Mouse (Mus musculus): ENCODE results near the gene U2af1l4. TPM values are rescaled to one million over a fixed set of nuclear protein-coding genes. Genes with fewer than 3 reads are reported as not detected.

The U2af1l4 gene
- total RNA-seq (2021), result 10 to 100 TPM; 74.6 to 75.2 TPM
- long read RNA-seq, transcript U2af1l4-201 (8 exons, 884 nt), result major isoform, 29 of 37 reads
- long read RNA-seq, partial matches to known transcripts, result 0 of 37 reads
- long read RNA-seq, other reads (novel, unspliced or antisense), result 0 of 37 reads

DNA sequence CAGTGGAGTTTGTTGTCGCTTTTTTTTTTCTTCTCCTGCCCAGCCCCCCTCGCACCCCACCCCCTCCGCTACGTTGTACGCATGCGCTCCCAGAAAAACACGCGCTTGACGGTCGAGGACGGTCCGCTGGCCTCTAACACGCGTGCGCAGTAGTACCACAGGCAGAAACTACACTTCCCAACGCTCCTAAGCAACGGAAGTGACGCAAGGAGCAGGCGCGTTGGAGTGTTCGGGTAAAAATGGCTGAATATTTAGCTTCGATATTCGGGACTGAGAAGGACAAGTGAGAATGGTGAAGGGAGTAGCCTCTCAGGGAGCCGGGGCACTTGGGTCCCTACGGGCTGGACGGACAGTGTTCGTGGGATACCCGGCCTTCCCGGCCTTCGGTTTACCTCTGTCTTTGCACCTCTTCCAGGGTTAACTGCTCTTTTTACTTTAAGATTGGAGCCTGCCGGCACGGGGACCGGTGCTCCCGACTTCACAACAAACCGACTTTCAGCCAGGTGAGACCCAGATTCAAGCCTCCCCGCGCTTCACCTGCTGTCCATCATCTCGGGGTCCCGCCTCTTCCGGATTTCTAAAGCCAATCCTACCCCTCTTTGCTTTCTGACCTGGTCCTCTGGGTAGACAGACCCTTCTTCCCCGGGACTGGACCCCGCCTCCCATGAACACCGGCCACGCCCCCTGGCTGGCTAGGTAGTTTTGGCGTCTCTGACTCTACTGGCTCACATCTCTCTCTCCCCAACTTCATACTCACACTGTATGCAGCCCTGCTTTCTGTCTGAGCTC, at the start of gene U2af1l4, which contains the start of the genes Gm49396 and Psenen:
Gene U2af1l4 (plus strand): TSS at position 185 of the 789 bp plus-strand sequence.
Gene Gm49396 (plus strand): TSS at position 228 of the 789 bp plus-strand sequence.
Gene Psenen (minus strand): TSS at position 511 of the 789 bp plus-strand sequence.
- peak; percentile 92 to 97 for DNase-seq (ENCODE audit: low spot score in 2 of 2)

- no peak for DNase-seq (ENCODE audit: low spot score in 2 of 2)
Observed at GRCm38 (mm10) chr7:30515003-30515760, 47.9 kb upstream of the U2af1l4 start.

GRCm38 (mm10) chr7:30518325-30518724, 44.8 kb upstream of the U2af1l4 start:
- no peak for DNase-seq (ENCODE audit: low spot score in 2 of 2)

DNA sequence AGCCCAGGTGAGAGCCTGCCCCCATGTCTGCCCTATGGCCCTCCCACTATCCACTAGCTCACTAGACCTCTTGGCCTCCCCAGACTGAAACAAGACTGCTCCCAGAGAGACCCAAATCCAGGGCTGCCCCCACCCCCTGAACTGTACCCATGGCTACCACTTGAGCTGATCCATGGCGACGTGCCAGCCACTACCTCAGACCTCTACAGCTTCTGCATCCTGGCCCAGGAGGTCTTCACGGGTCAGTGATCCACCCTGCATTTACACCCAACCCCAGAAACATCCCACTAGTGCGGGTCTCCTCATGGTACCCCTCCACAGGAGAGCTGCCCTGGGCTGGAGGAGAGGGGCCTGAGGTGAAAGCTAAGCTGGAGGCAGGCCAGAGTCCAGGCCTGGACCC, 42.7 kb upstream of the U2af1l4 start:
- DNase-seq (ENCODE audit: low spot score in 2 of 2), result no peak

GRCm38 (mm10) chr7:30520856-30521255, 42.2 kb upstream of the U2af1l4 start:
- no peak for DNase-seq (ENCODE audit: low spot score in 2 of 2)

GRCm38 (mm10) chr7:30522871-30523270, 40.2 kb upstream of the U2af1l4 start:
- DNase-seq (ENCODE audit: low spot score in 2 of 2), result no peak

DNA sequence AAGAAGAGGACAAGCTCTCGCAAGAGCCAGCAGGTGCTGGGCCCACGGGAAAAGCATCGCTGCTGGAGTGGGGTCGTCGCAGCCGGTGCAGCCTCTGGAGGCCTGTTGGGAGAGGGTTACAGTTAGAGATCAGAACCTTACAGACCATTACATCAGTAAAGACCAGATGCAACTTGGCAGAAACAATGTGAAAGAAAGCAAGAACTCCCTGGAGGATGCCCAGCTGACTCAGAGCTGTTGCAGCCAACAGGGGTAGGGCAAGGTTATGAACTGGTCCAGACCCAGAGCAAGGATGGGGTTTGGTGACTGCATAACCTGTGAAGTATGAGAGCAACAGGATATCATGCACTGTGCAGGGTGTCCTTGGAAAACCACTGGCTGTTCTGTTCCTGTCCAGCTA, 38.6 kb upstream of the U2af1l4 start:
- DNase-seq (ENCODE audit: low spot score in 2 of 2), result no peak

GRCm38 (mm10) chr7:30525954-30526353, 37.1 kb upstream of the U2af1l4 start:
- no peak for DNase-seq (ENCODE audit: low spot score in 2 of 2)

DNA sequence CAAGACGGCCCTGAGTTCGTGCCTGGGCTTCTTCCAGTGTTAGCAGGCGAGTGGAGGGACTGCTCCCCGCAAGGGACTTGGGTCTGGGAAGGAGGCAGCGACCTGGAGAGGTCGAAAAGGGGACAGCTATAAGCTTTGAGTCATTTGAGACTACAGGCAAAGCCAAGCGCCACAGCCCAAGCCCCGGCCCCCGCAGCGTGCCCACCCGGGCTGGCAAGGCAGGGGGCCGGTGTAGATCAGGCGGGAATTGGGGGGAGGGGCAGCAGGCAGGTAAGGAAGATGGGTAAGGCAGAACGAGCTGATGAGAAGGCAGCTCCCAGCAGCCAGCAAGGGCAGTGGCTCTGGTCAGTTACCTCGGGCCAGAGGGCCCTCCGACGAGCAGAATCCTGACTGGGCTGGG, 36.7 kb upstream of the U2af1l4 start:
- no peak for DNase-seq (ENCODE audit: low spot score in 2 of 2)

DNA sequence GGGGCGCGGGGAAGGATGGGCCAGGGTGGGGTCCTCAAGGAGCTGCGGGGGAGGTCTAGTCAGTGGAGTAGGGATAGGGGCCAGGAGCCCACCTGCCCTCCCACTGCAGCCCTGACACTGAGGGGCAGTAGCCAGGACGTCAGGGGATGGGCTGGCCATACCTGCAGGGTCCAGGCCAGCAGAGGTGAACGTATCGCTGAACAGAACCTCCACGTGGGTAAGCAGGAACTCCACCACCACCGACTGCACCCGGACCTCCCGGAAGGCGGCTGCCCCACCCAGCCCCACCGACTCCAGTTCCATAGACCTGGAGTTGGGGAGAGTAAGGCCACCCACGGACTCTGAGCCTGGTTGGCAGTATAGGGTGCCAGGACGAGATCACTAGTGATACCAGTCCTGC, 36.1 kb upstream of the U2af1l4 start:
- no peak for DNase-seq (ENCODE audit: low spot score in 2 of 2)

- peak in 1 of 2 experiments; percentile 47 for DNase-seq (ENCODE audit: low spot score in 2 of 2)
Observed at GRCm38 (mm10) chr7:30531291-30531815, 31.7 kb upstream of the U2af1l4 start.

- peak in 1 of 2 experiments; percentile 30 for DNase-seq (ENCODE audit: low spot score in 2 of 2)
Observed at GRCm38 (mm10) chr7:30532931-30533330, 30.2 kb upstream of the U2af1l4 start.

GRCm38 (mm10) chr7:30533941-30534632, 29.0 kb upstream of the U2af1l4 start:
- no peak for DNase-seq (ENCODE audit: low spot score in 2 of 2)

GRCm38 (mm10) chr7:30534633-30535577, 28.2 kb upstream of the U2af1l4 start, which contains the start of gene Arhgap33:
Arhgap33 (minus strand) TSS chr7:30535060.
- DNase-seq (ENCODE audit: low spot score in 2 of 2), result peak; percentile 95 to 98

- no peak for DNase-seq (ENCODE audit: low spot score in 2 of 2)
Observed at GRCm38 (mm10) chr7:30540572-30540971, 22.5 kb upstream of the U2af1l4 start.

DNA sequence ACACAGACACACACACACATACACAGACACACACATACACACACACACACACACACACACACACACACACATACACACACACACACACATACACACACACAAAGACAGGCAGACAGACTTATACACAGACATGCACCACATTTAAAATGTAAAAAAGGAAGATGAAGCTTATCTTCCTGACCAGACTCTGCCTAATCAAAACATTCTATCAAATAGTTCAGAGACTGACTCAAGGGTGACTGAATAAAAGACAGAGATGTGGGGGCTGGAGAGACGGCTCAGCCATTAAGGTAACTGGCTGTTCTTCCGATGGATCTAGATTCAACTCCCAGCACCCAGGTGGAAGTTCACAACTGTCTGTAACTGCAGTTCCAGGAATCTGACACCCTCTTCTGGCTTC, 18.8 kb upstream of the U2af1l4 start:
- no peak for DNase-seq (ENCODE audit: low spot score in 2 of 2)

- DNase-seq (ENCODE audit: low spot score in 2 of 2), result no peak
Observed at GRCm38 (mm10) chr7:30549880-30550279, 13.2 kb upstream of the U2af1l4 start.

- DNase-seq (ENCODE audit: low spot score in 2 of 2), result no peak
Observed at GRCm38 (mm10) chr7:30550603-30551002, 12.5 kb upstream of the U2af1l4 start.

DNA sequence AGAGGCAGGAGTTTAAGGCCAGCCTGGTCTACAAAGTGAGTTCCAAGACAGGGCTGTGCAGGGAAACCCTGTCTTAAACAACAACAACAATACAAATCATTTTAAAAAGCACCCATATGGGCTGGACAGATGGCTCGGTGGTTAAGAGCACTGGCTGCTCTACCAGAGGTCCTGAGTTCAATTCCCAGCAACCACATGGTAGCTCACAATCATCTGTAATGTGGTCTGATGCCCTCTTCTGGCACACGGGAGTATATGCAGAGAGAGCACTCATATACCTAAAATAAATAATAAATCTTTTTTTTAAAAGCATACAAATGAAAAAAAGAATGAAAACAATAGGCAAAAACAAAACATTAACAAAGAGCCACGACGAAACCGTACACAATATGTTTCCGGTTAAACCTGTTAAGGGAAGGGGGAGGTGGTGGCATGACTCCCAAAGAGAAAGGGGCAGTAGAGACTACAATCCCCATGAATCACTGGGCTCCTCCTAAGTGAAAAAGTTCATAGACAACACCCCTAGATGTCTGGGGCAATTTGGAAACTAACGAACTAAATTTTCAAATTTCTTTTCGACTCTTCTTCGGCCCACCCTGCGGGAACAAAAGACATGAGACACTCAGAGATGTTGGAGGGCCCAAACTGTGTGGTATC, 11.5 kb upstream of the U2af1l4 start:
- no peak for DNase-seq (ENCODE audit: low spot score in 2 of 2)
